Mouse (Mus musculus) hindbrain, embryonic 12.5 days (tissue): ENCODE results near the gene Rgs7bp. TPM values are rescaled to one million over a fixed set of nuclear protein-coding genes. Genes with fewer than 3 reads are reported as not detected.
"Not testable (repeated sequence)": the region's sequence is repeated elsewhere in the genome, so short reads cannot be mapped to it uniquely, and the experiment has no call there.

ENCODE experiments used
- ATAC-seq: fragments of 200-750 bp; cut with Nextera tagmentation; 2 replicates; pipeline ENCODE4 v1.8.0; 2017; ENCODE audit warnings: moderate TSS enrichment; ENCODE audit not compliant: low FRiP score
- H3K27ac ChIP-seq: fragments of 300-500 bp; sonication (generic); 2 replicates; pipeline ENCODE4 v1.5.1; 2016; ENCODE audit warnings: mild to moderate bottlenecking
- H3K27me3 ChIP-seq: fragments of 300-500 bp; sonication (generic); 2 replicates; pipeline ENCODE4 v1.6.1; 2016; ENCODE audit warnings: mild to moderate bottlenecking
- H3K36me3 ChIP-seq: fragments of 300-500 bp; sonication (generic); 2 replicates; pipeline ENCODE4 v1.6.1; 2016; ENCODE audit warnings: mild to moderate bottlenecking
- H3K4me1 ChIP-seq: fragments of 300-500 bp; sonication (generic); 2 replicates; pipeline ENCODE4 v1.6.1; 2016
- H3K4me2 ChIP-seq: fragments of 300-500 bp; sonication (generic); replicated peaks from 2 replicates; pipeline ENCODE4 v1.6.1; 2016; ENCODE audit warnings: mild to moderate bottlenecking
- H3K4me3 ChIP-seq: fragments of 300-500 bp; sonication (generic); 2 replicates; pipeline ENCODE4 v1.5.1; 2016; ENCODE audit warnings: mild to moderate bottlenecking
- H3K9ac ChIP-seq: fragments of 300-500 bp; sonication (generic); 2 replicates; pipeline ENCODE4 v1.6.1; 2016; ENCODE audit warnings: mild to moderate bottlenecking, moderate library complexity
- H3K9me3 ChIP-seq: fragments of 300-500 bp; sonication (generic); replicated peaks from 2 replicates; pipeline ENCODE4 v1.6.1; 2016; ENCODE audit warnings: mild to moderate bottlenecking
- WGBS: fragments of 180-500 bp; shearing (Covaris S2); methylation state at CpG from one replicate; pipeline ENCODE4 v1.1.7; 2016; 5-methylcytosine and 5-hydroxymethylcytosine counted together
- polyA plus RNA-seq: library from polyadenylated mRNA; unstranded; fragments of >200 nt; fragmentation: Nextera tagmentation; extraction: Ambion mirVana; gene quantifications from 2 replicates; pipeline ENCODE4 v1.2.1, GENCODE M21; 2016

Gene Rgs7bp
- polyA plus RNA-seq, 1 experiment from 2014 or later: 2.5 TPM

DNA sequence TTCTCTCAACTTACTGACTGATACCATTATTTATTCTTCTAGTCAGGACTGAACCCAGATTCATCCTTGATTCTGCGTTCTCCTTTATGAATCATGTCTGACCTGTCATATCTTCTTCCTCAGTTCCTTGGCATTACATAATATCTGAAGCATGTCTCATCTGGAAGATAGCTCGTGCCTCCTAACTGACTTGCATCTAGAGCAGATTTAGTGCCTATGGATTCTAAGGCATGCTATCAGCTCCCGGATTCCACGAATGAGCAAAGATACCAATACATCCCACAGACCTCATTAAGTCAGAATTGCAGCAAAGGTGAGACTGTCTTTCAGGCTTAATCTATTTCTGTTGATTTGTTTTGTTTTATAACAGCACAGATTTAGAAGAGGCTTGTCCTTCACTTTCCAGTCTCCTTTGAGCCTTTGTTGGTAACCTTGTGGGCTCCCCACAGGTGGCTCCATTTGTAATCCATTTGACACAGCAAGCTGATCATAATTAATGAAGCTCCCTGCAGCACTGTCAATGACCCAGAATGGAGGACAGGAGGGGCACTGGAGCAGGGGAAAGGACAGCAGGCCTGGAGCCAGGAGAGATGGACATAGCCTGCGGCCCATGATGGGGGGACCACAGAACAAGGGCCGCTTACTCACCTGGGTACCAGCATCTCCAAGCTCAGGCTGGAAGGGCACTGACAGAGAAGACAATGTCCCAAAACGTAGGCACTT, 94.4 kb downstream of the Rgs7bp start:
- Histone ChIP-seq H3K27ac (no peak overlapping the region), H3K9me3 (no peaks in the 10 kb centered on the region), H3K4me2 (no peak overlapping the region), H3K4me1 (no peaks in the 10 kb centered on the region), H3K36me3 (no peaks in the 10 kb centered on the region), H3K9ac (no peak overlapping the region), H3K27me3 (no peaks in the 10 kb centered on the region), H3K4me3 (no peak overlapping the region)
- 84% methylated on average over 7 of the region's 7 CpGs for WGBS
- ATAC-seq: no peak

GRCm38 (mm10) chr13:104959733-104960132, 95.0 kb downstream of the Rgs7bp start:
- Histone ChIP-seq H3K27me3 (no peaks in the 10 kb centered on the region), H3K4me1 (no peaks in the 10 kb centered on the region), H3K27ac (no peak overlapping the region), H3K9ac (no peak overlapping the region), H3K9me3 (no peaks in the 10 kb centered on the region), H3K4me3 (no peak overlapping the region), H3K4me2 (no peak overlapping the region), H3K36me3 (no peaks in the 10 kb centered on the region)
- no peak for ATAC-seq
- 83% methylated on average over 4 of the region's 4 CpGs for WGBS

- no peaks in the 10 kb centered on the region for H3K4me1 ChIP-seq
- H3K36me3 ChIP-seq: no peaks in the 10 kb centered on the region
- H3K4me3 ChIP-seq: no peak overlapping the region
- peak overlapping the region; percentile 39 for H3K4me2 ChIP-seq
- no peak overlapping the region for H3K9ac ChIP-seq
- no peak overlapping the region for H3K27ac ChIP-seq
- no peaks in the 10 kb centered on the region for H3K27me3 ChIP-seq
- no peaks in the 10 kb centered on the region for H3K9me3 ChIP-seq
- WGBS: under 1% methylated on average over 7 of the region's 7 CpGs
- ATAC-seq: peak; percentile 89
Measured at GRCm38 (mm10) chr13:104947958-104948357, 106.8 kb downstream of the Rgs7bp start.

GRCm38 (mm10) chr13:104940483-104940882, 114.2 kb downstream of the Rgs7bp start:
- H3K27me3 ChIP-seq: no peaks in the 10 kb centered on the region
- no peak for ATAC-seq
- no peaks in the 10 kb centered on the region for H3K9me3 ChIP-seq
- H3K4me2 ChIP-seq: no peak overlapping the region
- no peak overlapping the region for H3K9ac ChIP-seq
- H3K27ac ChIP-seq: no peak overlapping the region
- WGBS: 89% methylated on average over 8 of the region's 8 CpGs
- no peak overlapping the region for H3K4me3 ChIP-seq
- H3K36me3 ChIP-seq: no peaks in the 10 kb centered on the region
- peaks cover 8% of the 10 kb centered on the region for H3K4me1 ChIP-seq

GRCm38 (mm10) chr13:104939856-104940255, 114.9 kb downstream of the Rgs7bp start:
- H3K27me3 ChIP-seq: no peaks in the 10 kb centered on the region
- WGBS: 5% methylated on average over 4 of the region's 4 CpGs
- no peak overlapping the region for H3K9ac ChIP-seq
- no peak for ATAC-seq
- H3K4me2 ChIP-seq: no peak overlapping the region
- no peaks in the 10 kb centered on the region for H3K36me3 ChIP-seq
- no peak overlapping the region for H3K4me3 ChIP-seq
- no peaks in the 10 kb centered on the region for H3K9me3 ChIP-seq
- H3K4me1 ChIP-seq: peaks cover 8% of the 10 kb centered on the region
- H3K27ac ChIP-seq: no peak overlapping the region

DNA sequence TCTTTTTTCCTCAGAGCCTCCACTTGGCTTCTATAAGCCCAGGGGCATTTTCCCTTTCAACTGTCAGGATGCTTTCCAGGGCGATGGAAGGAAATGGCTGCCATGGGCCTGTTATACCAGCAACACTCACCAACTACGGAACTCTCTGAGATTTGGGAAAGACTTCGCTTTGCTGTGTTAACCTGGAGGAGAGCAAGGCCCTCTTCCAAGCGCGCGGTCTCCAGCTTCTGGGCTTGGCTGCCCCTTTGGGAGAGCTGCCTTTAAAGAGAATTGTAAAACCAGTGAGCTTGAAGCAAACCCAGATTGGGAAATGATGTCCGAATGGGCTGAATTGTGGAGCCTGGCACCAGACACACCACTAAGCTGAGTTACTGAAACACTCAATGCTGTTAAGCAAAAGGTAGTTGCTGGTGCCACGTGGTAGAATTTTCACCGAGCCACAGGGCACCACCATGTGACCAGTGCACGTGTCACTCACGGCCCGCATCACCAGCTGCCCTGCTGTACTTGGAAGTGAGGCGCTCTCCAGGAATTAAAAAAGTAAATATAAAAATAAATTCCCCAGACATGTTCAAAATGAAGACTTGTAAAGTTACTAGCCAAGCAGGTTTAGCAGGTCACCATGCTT, 115.7 kb downstream of the Rgs7bp start:
- no peaks in the 10 kb centered on the region for H3K36me3 ChIP-seq
- H3K27ac ChIP-seq: 0 out of 2 replicates have a peak overlapping the region, but pooled peaks have one; percentile 7
- no peaks in the 10 kb centered on the region for H3K9me3 ChIP-seq
- no peak overlapping the region for H3K4me3 ChIP-seq
- no peaks in the 10 kb centered on the region for H3K27me3 ChIP-seq
- 66% methylated on average over 13 of the region's 13 CpGs for WGBS
- no peak overlapping the region for H3K9ac ChIP-seq
- H3K4me1 ChIP-seq: peaks cover 8% of the 10 kb centered on the region
- ATAC-seq: peak; percentile 71
- no peak overlapping the region for H3K4me2 ChIP-seq

- ATAC-seq: 0 out of 2 replicates have a peak, but pooled peaks have one; percentile 26
Measured at GRCm38 (mm10) chr13:104937759-104938158, 117.0 kb downstream of the Rgs7bp start.

DNA sequence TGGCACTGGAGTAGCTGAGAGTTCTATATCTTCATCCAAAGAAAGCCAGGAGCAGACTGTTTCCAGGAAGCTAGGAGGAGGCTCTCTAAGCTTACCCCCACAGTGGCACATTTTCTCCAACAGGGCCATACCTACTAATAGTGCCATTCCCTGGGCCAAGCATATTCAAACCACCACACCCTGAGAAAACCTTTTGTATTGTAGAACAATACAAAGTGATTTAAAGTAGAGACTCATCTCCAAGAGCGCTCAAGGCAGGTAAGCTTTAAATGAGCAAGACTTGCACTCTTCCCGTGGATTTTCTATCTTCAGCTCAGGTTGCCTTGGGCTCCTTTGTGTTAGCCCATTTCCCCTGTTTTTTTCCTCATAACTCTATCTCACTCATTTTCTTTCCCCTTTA, 118.1 kb downstream of the Rgs7bp start:
- H3K4me2 ChIP-seq: no peak overlapping the region
- no peak for ATAC-seq

More at GRCm38 (mm10) chr13:104937759-104938158, 117.0 kb downstream of the Rgs7bp start:
- Histone ChIP-seq H3K4me1 (peaks cover 8% of the 10 kb centered on the region), H3K4me2 (peak overlapping the region; percentile 52), H3K27me3 (no peaks in the 10 kb centered on the region), H3K27ac (no peak overlapping the region), H3K9ac (peak overlapping the region; percentile 38; the same call in 1 of the 2 replicates), H3K4me3 (peak overlapping the region; percentile 18), H3K36me3 (no peaks in the 10 kb centered on the region), H3K9me3 (no peaks in the 10 kb centered on the region)
- 17% methylated on average over 4 of the region's 6 CpGs for WGBS

GRCm38 (mm10) chr13:104931635-104932532, 122.8 kb downstream of the Rgs7bp start:
- no peaks in the 10 kb centered on the region for H3K9me3 ChIP-seq
- H3K4me3 ChIP-seq: no peak overlapping the region
- no peak overlapping the region for H3K4me2 ChIP-seq
- no peak overlapping the region for H3K9ac ChIP-seq
- 84% methylated on average over 6 of the region's 6 CpGs for WGBS
- H3K4me1 ChIP-seq: no peaks in the 10 kb centered on the region
- no peak for ATAC-seq
- no peaks in the 10 kb centered on the region for H3K27me3 ChIP-seq
- no peak overlapping the region for H3K27ac ChIP-seq
- no peaks in the 10 kb centered on the region for H3K36me3 ChIP-seq

More for the DNA sequence above, 118.1 kb downstream of the Rgs7bp start:
- H3K36me3 ChIP-seq: no peaks in the 10 kb centered on the region
- no peak overlapping the region for H3K4me3 ChIP-seq
- peaks cover 8% of the 10 kb centered on the region for H3K4me1 ChIP-seq
- no peak overlapping the region for H3K9ac ChIP-seq
- 89% methylated on average over 2 of the region's 2 CpGs for WGBS
- H3K27me3 ChIP-seq: no peaks in the 10 kb centered on the region
- no peaks in the 10 kb centered on the region for H3K9me3 ChIP-seq
- H3K27ac ChIP-seq: no peak overlapping the region

DNA sequence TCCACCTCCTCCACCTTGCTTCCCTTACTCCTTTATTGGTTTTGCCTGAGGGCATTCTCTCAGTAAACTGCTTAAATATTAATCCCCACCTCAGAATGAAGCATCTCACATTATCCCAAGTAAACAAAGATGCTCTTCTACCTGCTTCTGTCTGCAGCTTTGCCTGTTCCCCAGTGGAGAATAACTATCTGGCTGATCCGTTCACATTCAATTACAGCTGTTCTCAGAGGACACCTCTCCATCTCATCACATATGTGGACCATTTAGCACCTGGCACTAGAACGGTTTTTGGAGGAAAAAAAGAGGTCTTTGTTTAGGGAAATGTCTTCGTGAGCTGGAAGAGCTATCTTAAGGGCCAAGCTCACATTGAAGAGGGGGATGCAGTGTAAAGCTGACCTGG, 123.9 kb downstream of the Rgs7bp start:
- H3K4me2 ChIP-seq: no peak overlapping the region
- ATAC-seq: no peak
- H3K36me3 ChIP-seq: no peaks in the 10 kb centered on the region
- no peak overlapping the region for H3K27ac ChIP-seq
- no peak overlapping the region for H3K4me3 ChIP-seq
- no peaks in the 10 kb centered on the region for H3K27me3 ChIP-seq
- H3K9ac ChIP-seq: no peak overlapping the region
- 80% methylated on average over 3 of the region's 3 CpGs for WGBS
- H3K4me1 ChIP-seq: no peaks in the 10 kb centered on the region
- no peaks in the 10 kb centered on the region for H3K9me3 ChIP-seq

- Histone ChIP-seq H3K27me3 (no peaks in the 10 kb centered on the region), H3K27ac (no peak overlapping the region), H3K36me3 (no peaks in the 10 kb centered on the region), H3K9me3 (no peaks in the 10 kb centered on the region), H3K9ac (no peak overlapping the region), H3K4me1 (no peaks in the 10 kb centered on the region), H3K4me3 (no peak overlapping the region), H3K4me2 (no peak overlapping the region)
- ATAC-seq: no peak
- 86% methylated on average over 16 of the region's 16 CpGs for WGBS
Measured at GRCm38 (mm10) chr13:104918663-104919062, 136.1 kb downstream of the Rgs7bp start.

DNA sequence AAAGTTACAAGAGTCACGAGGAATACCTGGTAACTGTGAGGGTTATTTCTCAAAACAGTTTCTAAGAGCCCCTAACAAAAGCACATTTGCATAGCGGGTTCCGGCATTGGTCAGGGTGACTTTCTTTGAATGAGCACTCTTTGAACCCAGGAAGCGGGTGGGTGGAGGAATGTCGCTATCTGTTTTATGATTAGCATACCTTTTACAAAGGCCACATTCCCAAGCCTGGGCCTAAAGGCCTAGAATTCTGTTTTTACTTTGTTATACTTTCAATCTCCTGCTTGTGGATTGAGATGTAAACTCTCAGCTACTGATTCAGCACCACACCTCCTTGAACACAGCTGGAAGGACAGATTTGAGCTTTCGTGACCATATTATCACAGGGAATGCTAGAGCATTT, 138.0 kb downstream of the Rgs7bp start:
- not testable (repeated sequence) for H3K9me3 ChIP-seq, H3K4me2 ChIP-seq, H3K27ac ChIP-seq, H3K36me3 ChIP-seq, H3K4me3 ChIP-seq, H3K4me1 ChIP-seq, ATAC-seq, H3K27me3 ChIP-seq, H3K9ac ChIP-seq
- 71% methylated on average over 6 of the region's 6 CpGs for whole genome bisulfite sequencing
